ENCODE assay signal across 14 mouse cellular contexts in genomic region chr16:87348133-87348532, GRCm38 (mm10). TPM values are rescaled to one million over a fixed set of nuclear protein-coding genes. Genes with fewer than 3 reads are reported as not detected.
DNase-seq lines count a peak whose midpoint lies in the region; ATAC-seq and TF ChIP-seq lines count a peak whose summit lies in the region.
"Had no signal": no experiment of that assay in that cellular context is flagged by ENCODE, and none has a peak within 500 bp of the region (broad histone marks: within the 10 kb centered on the region; RNA-seq: fewer than 3 reads in every experiment).

No protein-coding gene starts in this region.

- no peaks in the 10 kb centered on the region for H3K36me3 ChIP-seq in kidney, embryonic 14.5 days (ENCODE audit: control insufficient read depth, insufficient read depth, low read length)
- no peaks in the 10 kb centered on the region for H3K36me3 ChIP-seq in kidney, adult 2 months (ENCODE audit: control insufficient read depth, insufficient read depth, low read length)
- H3K36me3 ChIP-seq in heart, embryonic 12.5 days, result no peaks in the 10 kb centered on the region
- H3K36me3 ChIP-seq: embryonic facial prominence, embryonic 15.5 days had no signal

- no peak for TF ChIP-seq CTCF in kidney, adult 2 months (conservative IDR thresholded peaks at IDR 0.05; ENCODE audit: insufficient read depth, insufficient read length, low read depth, low read length)

- DNase-seq in kidney, adult 2 months, result no peak
- DNase-seq in 416B (ENCODE audit: low read depth) (peak; percentile 75), adipocyte (ENCODE audit: low spot score) (no peak)
- DNase-seq in lung, postnatal 36 days, result peak; percentile 3
- DNase-seq in B cell, adult 2 months, result no peak
- DNase-seq: cerebellum, postnatal 25 days; kidney, adult 11 months; layer of hippocampus, postnatal 36 days; thymus, postnatal 4 days had no signal

- WGBS in kidney, embryonic 14.5 days, result 87% methylated on average over 2 of the region's 2 CpGs
- WGBS in kidney, adult 2 months, result 63% methylated on average over 2 of the region's 2 CpGs
- 59% methylated on average over 2 of the region's 2 CpGs for WGBS in heart, embryonic 12.5 days

- H3K4me2 ChIP-seq in kidney, embryonic 14.5 days (replicated peaks; ENCODE audit: low read depth, low read length), result no peak overlapping the region
- no peak overlapping the region for H3K4me2 ChIP-seq in heart, embryonic 12.5 days
- H3K4me2 ChIP-seq: embryonic facial prominence, embryonic 15.5 days had no signal

- H3K4me3 ChIP-seq in kidney, embryonic 14.5 days (ENCODE audit: low read length), result no peak overlapping the region
- H3K4me3 ChIP-seq in kidney, adult 2 months (ENCODE audit: insufficient read depth, low read depth, low read length), result no peak overlapping the region
- H3K4me3 ChIP-seq in heart, embryonic 12.5 days, result no peak overlapping the region
- H3K4me3 ChIP-seq: embryonic facial prominence, embryonic 15.5 days; megakaryocyte, embryonic 14.5 days had no signal

- H3K9ac ChIP-seq in kidney, embryonic 14.5 days (ENCODE audit: low read depth, low read length), result no peak overlapping the region
- H3K9ac ChIP-seq in heart, embryonic 12.5 days, result no peak overlapping the region
- H3K9ac ChIP-seq: embryonic facial prominence, embryonic 15.5 days had no signal

- no peak for TF ChIP-seq POLR2A in kidney, adult 2 months (IDR thresholded peaks at IDR 0.05; ENCODE audit: low read depth, low read length)

- H3K4me1 ChIP-seq in kidney, embryonic 14.5 days (ENCODE audit: control insufficient read depth, insufficient read depth, low read length), result no peaks in the 10 kb centered on the region
- no peaks in the 10 kb centered on the region for H3K4me1 ChIP-seq in kidney, adult 2 months (ENCODE audit: control insufficient read depth, insufficient read depth, low read length)
- peaks cover 10% of the 10 kb centered on the region for H3K4me1 ChIP-seq in heart, embryonic 12.5 days (replicated peaks)
- H3K4me1 ChIP-seq: embryonic facial prominence, embryonic 15.5 days; megakaryocyte, embryonic 14.5 days had no signal

- H3K27me3 ChIP-seq in kidney, embryonic 14.5 days (ENCODE audit: control insufficient read depth, insufficient read depth, low read length), result no peaks in the 10 kb centered on the region
- no peaks in the 10 kb centered on the region for H3K27me3 ChIP-seq in kidney, adult 2 months (replicated peaks; ENCODE audit: control insufficient read depth, insufficient read depth, low read length)
- H3K27me3 ChIP-seq in heart, embryonic 12.5 days (replicated peaks), result no peaks in the 10 kb centered on the region
- H3K27me3 ChIP-seq: embryonic facial prominence, embryonic 15.5 days had no signal

- peak; percentile 55; the same call in 1 of the 2 replicates for ATAC-seq in kidney, embryonic 14.5 days (ENCODE audit: low FRiP score, low TSS enrichment)
- peak; percentile 68 for ATAC-seq in heart, embryonic 12.5 days (ENCODE audit: insufficient number of reproducible peaks, low FRiP score)
- no peak for ATAC-seq in monocyte, adult 5-6 weeks (replicated peaks; ENCODE audit: insufficient number of reproducible peaks, low FRiP score, low TSS enrichment, poor library complexity, severe bottlenecking)

- H3K9me3 ChIP-seq in kidney, embryonic 14.5 days (ENCODE audit: control insufficient read depth, low read length), result no peaks in the 10 kb centered on the region
- H3K9me3 ChIP-seq in heart, embryonic 12.5 days (replicated peaks), result no peaks in the 10 kb centered on the region; the same call in 1 of the 2 replicates
- H3K9me3 ChIP-seq: embryonic facial prominence, embryonic 15.5 days had no signal

- H3K27ac ChIP-seq in kidney, embryonic 14.5 days (ENCODE audit: low read depth, low read length), result no peak overlapping the region
- H3K27ac ChIP-seq in kidney, adult 2 months (ENCODE audit: insufficient read depth, low read depth, low read length), result no peak overlapping the region
- peak overlapping the region; percentile 68 for H3K27ac ChIP-seq in heart, embryonic 12.5 days (ENCODE audit: poor library complexity, severe bottlenecking)
- H3K27ac ChIP-seq: embryonic facial prominence, embryonic 15.5 days had no signal

RNA-seq across cellular contexts. Expression of gene N6amt1, which starts 5.9 kb away (rescaled TPM):
- polyA plus RNA-seq in kidney, embryonic 14.5 days (2014; fragmentation: Nextera tagmentation; extraction: Ambion mirVana), result 37.7 and 38.3 TPM in 2 replicates
- polyA plus RNA-seq in kidney, adult 2 months (2012; rRNA removed), result 13.5 and 16.4 TPM in 2 replicates
- polyA plus RNA-seq in heart, embryonic 12.5 days (2016; fragmentation: Nextera tagmentation; extraction: Ambion mirVana), result 22.5 and 24.4 TPM in 2 replicates
- total RNA-seq in monocyte, adult 5-6 weeks (2017), result 7.9 to 11.4 TPM (median 9.2 TPM) in 3 replicates

Comparison
In these comparisons a context has a peak if more than half of its experiments do, and no peak if none do; other contexts are left out.
1. DNase-seq: peak in 416B (single experiment) and lung, postnatal 36 days (single experiment); none in kidney, adult 2 months (single experiment), B cell, adult 2 months (0 of 2) and adipocyte (single experiment).